Mouse (Mus musculus) frontal cortex, postnatal 10 days (tissue): ENCODE measurements around the gene Plagl1.

Experiments
- DNase-seq, 2 experiments: peaks; one replicate each; pipeline ENCODE4 v3.0.0; 2022; ENCODE audit warnings: low spot score in 2 of 2, mixed read lengths in 1 of 2

The Plagl1 gene

GRCm38 (mm10) chr10:13082459-13082858, 22.2 kb downstream of the Plagl1 start:
- DNase-seq: no peak

- peak; percentile 57 to 67 for DNase-seq
Observed at GRCm38 (mm10) chr10:13090596-13091424, 30.5 kb downstream of the Plagl1 start.

GRCm38 (mm10) chr10:13092996-13093395, 32.7 kb downstream of the Plagl1 start:
- DNase-seq: no peak

GRCm38 (mm10) chr10:13098895-13099294, 38.6 kb downstream of the Plagl1 start:
- no peak for DNase-seq

GRCm38 (mm10) chr10:13100061-13100648, 39.9 kb downstream of the Plagl1 start:
- no peak for DNase-seq

GRCm38 (mm10) chr10:13102360-13102759, 42.1 kb downstream of the Plagl1 start:
- DNase-seq: no peak

- no peak for DNase-seq
Observed at GRCm38 (mm10) chr10:13103838-13104237, 43.5 kb downstream of the Plagl1 start.

- no peak for DNase-seq
Observed at GRCm38 (mm10) chr10:13106909-13107624, 46.8 kb downstream of the Plagl1 start.

- no peak for DNase-seq
Observed at GRCm38 (mm10) chr10:13108021-13108548, 47.8 kb downstream of the Plagl1 start.

- DNase-seq: no peak
Observed at GRCm38 (mm10) chr10:13108847-13109246, 48.5 kb downstream of the Plagl1 start.

GRCm38 (mm10) chr10:13109781-13110180, 49.5 kb downstream of the Plagl1 start:
- no peak for DNase-seq

GRCm38 (mm10) chr10:13112849-13113248, 52.5 kb downstream of the Plagl1 start:
- no peak for DNase-seq

- no peak for DNase-seq
Observed at GRCm38 (mm10) chr10:13113641-13114040, 53.3 kb downstream of the Plagl1 start.

- no peak for DNase-seq
Observed at GRCm38 (mm10) chr10:13115030-13115429, 54.7 kb downstream of the Plagl1 start.

GRCm38 (mm10) chr10:13116706-13117665, 56.7 kb downstream of the Plagl1 start:
- DNase-seq: no peak

- no peak for DNase-seq
Observed at GRCm38 (mm10) chr10:13118024-13118769, 57.9 kb downstream of the Plagl1 start.

GRCm38 (mm10) chr10:13118770-13119102, 58.4 kb downstream of the Plagl1 start:
- DNase-seq: no peak

- no peak for DNase-seq
Observed at GRCm38 (mm10) chr10:13119300-13119699, 59.0 kb downstream of the Plagl1 start.

- no peak for DNase-seq
Observed at GRCm38 (mm10) chr10:13125811-13126210, 65.5 kb downstream of the Plagl1 start.

- DNase-seq: no peak
Observed at GRCm38 (mm10) chr10:13127335-13127734, 67.0 kb downstream of the Plagl1 start.

- no peak for DNase-seq
Observed at GRCm38 (mm10) chr10:13127946-13128345, 67.6 kb downstream of the Plagl1 start.
